Mouse (Mus musculus): ENCODE measurements around the gene Kcnh2.

DNA sequence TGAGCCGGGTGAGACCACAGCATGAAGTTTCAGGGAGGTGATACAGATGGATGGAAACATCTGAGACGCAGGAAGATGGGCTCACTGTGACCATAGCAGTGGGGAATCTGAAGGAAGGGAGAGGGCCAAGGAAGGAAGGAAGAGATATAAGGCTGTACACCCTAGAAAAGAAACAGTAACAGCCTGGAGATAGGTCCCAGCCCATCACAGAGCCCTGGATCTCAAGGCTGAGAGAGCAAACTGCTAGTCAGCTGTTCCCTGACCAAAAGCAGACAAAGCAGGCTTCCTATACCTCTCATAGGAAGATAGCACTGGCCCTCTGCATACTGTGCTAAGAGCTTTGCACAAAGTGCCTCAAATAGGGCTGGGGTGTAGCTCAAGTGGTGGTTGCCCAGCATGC, 27.3 kb upstream of the Kcnh2 start:
- TF ChIP-seq CTCF (IDR thresholded peaks at IDR 0.05; ENCODE audit: borderline replicate concordance, insufficient read depth, low read length) (no peak), POLR2A (IDR thresholded peaks at IDR 0.05; ENCODE audit: low read depth, low read length) (no peak)
